Mouse (Mus musculus) erythroblast, embryonic 14.5 days (primary cell): ENCODE measurements around the gene Fbxo27. TPM values are rescaled to one million over a fixed set of nuclear protein-coding genes. Genes with fewer than 3 reads are reported as not detected.

Source experiments
- H3K27me3 ChIP-seq: 2 replicates; pipeline ENCODE4 v1.6.1; 2012; ENCODE audit warnings: inconsistent platforms; ENCODE audit not compliant: control insufficient read depth
- H3K36me3 ChIP-seq: 2 replicates; pipeline ENCODE4 v1.6.1; 2012; ENCODE audit warnings: mild to moderate bottlenecking, inconsistent platforms; ENCODE audit not compliant: control insufficient read depth
- H3K4me1 ChIP-seq: 2 replicates; pipeline ENCODE4 v1.6.1; 2012; ENCODE audit warnings: inconsistent platforms; ENCODE audit not compliant: control insufficient read depth
- H3K4me3 ChIP-seq: replicated peaks from 2 replicates; pipeline ENCODE3; 2012; ENCODE audit warnings: moderate library complexity, mild to moderate bottlenecking, inconsistent platforms
- H3K9me3 ChIP-seq: 2 replicates; pipeline ENCODE4 v1.6.1; 2012; ENCODE audit warnings: low read length, inconsistent platforms, mixed read lengths; ENCODE audit not compliant: control insufficient read depth
- GATA1 ChIP-seq: IDR thresholded peaks from 2 replicates; pipeline ENCODE4 v1.6.1; 2012; ENCODE audit warnings: low read length, inconsistent platforms, mixed read lengths
- TAL1 ChIP-seq: IDR thresholded peaks from 3 replicates; pipeline ENCODE4 v1.6.1; 2012; ENCODE audit warnings: low read length, inconsistent platforms, mixed read lengths
- polyA plus RNA-seq: library from polyadenylated mRNA; stranded (reverse); fragments of >175 nt; gene quantifications from 2 replicates; pipeline ENCODE4 v1.2.3, GENCODE M21; 2012

Fbxo27 gene
- polyA plus RNA-seq, 1 experiment = not detected

DNA sequence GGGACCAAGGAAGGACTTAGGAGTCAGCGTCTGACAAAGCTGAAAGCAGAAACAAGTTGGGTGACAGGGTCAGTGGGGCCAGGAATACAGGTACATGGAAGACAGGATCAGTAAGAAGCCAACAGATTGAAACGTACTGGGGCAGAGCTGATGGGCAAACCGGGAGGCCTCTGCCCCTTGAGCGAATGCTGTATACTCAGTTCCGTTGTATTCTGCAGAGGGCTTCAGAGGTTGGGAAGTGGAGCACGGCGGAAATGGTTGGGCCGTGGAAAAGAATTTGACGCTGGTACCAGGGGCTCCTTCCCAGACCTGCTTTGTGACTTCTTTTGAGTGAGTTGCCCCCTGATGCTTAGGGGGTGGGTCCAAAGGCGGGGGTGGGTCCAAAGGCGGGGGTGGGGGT, 40.6 kb downstream of the Fbxo27 start:
- peaks cover 8% of the 10 kb centered on the region for H3K9me3 ChIP-seq
- peaks cover 20% of the 10 kb centered on the region for H3K4me1 ChIP-seq
- H3K27me3 ChIP-seq = peaks cover 23% of the 10 kb centered on the region
- TF ChIP-seq TAL1 = no peak
- TF ChIP-seq GATA1 = no peak
- H3K36me3 ChIP-seq = peaks cover 10% of the 10 kb centered on the region
- peak overlapping the region; percentile 58 for H3K4me3 ChIP-seq

DNA sequence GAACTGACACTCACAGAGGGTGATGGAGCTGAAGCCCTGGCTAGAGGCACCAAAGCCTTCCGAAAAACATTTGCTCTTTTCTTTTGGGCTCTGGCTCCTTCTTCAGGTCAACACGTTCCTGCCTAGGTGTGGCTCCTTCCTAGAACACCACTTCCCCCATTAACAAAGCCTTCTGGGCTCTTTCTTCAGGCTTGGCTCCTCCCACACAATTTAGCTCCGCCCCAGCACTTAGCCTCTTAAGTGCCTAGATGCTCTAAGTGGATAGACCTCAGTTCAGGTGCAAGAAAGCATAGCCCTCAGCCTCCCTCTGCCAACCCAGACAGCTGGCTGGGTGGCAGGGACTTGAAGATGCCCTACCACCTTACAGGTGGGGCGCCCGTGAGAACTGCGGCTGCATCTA, 43.1 kb downstream of the Fbxo27 start:
- Histone ChIP-seq H3K27me3 (peaks cover 22% of the 10 kb centered on the region), H3K36me3 (peaks cover 32% of the 10 kb centered on the region), H3K4me3 (no peak overlapping the region), H3K9me3 (peaks cover 8% of the 10 kb centered on the region), H3K4me1 (peaks cover 29% of the 10 kb centered on the region)
- TF ChIP-seq GATA1 (no peak), TAL1 (no peak)

DNA sequence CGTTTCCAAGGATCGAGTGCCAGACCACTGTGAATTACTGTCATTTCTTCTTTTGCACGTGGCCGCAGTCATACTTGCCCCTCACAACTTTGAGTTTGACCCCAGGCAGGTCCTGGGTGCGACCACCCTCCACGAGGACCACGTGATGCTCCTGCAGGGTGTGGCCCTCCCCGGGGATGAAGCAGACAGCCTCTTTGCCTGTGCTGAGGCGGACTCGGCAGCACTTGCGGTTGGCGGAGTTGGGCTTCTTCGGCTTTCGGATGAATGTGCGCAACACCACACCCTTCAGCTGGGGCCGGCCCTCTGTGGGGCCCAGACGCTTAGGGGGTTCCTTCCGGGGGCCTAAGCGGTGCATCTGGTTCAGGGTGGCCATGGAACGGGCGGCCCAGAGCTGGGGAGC, 47.2 kb downstream of the Fbxo27 start:
- Histone ChIP-seq H3K9me3 (no peaks in the 10 kb centered on the region), H3K4me3 (no peak overlapping the region), H3K27me3 (no peaks in the 10 kb centered on the region), H3K4me1 (peaks cover 32% of the 10 kb centered on the region), H3K36me3 (peaks cover 41% of the 10 kb centered on the region)
- TF ChIP-seq GATA1 = no peak

DNA sequence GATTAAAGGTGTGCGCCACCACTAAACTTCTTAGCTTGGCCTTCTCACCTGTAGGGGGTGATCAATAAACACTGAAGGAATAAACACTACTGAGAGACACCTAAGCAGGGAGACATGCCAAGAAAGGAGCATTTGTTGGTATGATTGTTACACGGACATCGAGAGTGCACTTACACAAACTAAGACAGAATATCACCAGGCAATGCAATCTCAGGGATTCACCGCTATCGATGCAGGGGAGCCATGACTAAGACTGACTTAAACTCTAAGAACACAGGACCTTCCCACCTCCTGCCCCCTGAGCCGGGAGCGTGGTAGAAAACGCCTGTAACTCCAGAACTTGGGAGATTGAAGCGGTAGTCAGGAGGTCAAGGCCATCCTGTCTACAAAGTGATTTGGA, 48.3 kb downstream of the Fbxo27 start:
- Histone ChIP-seq H3K4me3 (peak overlapping the region; percentile 89), H3K4me1 (peaks cover 32% of the 10 kb centered on the region), H3K36me3 (peaks cover 48% of the 10 kb centered on the region), H3K27me3 (no peaks in the 10 kb centered on the region), H3K9me3 (no peaks in the 10 kb centered on the region)
- TF ChIP-seq TAL1 = no peak
- no peak for TF ChIP-seq GATA1

DNA sequence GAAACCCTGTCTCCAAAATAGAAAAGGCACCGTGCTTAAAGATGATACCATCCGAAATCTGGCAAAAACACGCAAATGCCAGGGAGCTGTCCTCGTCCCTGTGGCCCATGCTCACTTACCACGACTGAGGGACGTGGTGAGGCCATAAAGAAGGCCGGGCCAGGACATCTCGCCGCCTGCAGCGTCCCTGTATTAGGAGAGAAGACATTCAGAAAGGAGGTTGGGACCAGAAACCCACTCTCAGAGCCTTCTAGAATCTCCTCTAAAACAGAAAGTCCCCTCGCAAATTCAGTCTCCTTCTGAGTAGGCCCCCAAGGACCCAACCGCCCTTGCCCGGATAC, 48.7 kb downstream of the Fbxo27 start:
- peak overlapping the region; percentile 89 for H3K4me3 ChIP-seq
- peaks cover 32% of the 10 kb centered on the region for H3K4me1 ChIP-seq
- no peaks in the 10 kb centered on the region for H3K9me3 ChIP-seq
- peaks cover 52% of the 10 kb centered on the region for H3K36me3 ChIP-seq
- no peaks in the 10 kb centered on the region for H3K27me3 ChIP-seq
- no peak for TF ChIP-seq GATA1
- no peak for TF ChIP-seq TAL1

DNA sequence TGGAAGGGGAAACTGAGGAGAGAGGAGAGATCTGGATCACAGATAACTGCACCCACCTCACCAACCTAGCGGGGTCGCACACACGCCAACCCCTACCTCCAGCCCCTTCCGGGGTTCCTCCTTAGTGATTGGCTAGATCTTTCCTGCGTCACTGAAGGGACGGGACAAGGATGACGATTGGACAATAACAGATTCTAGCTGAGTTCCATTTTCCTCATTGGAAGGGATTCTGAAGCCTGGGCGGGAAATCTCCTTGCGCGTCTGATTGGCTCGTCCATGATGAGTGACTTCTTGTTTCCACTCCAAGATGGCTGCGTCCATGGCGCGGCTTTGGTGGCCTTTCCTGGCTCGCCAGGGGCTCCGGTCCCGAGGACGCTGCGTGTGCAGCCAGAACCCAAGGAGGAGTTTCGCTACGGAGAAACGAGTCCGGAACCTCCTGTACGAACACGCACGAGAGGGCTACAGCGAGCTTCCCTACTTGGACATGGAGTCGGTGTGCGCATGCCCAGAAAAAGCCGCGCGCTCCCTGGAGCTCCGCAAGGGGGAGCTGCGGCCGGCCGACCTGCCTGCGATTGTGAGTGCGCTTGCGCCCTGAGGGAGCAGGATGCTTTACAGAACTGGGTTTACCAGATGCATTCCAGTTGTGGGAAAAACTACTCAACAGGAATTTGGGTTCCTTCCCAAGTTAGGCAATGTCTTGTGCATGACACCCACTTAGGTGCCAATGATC, 49.2 kb downstream of the Fbxo27 start, which contains the start of the genes Mrps12 and Sars2:
Mrps12 (minus strand) TSS at position 112 of the 730 bp plus-strand sequence.
Sars2 (plus strand) TSS at position 284 of the 730 bp plus-strand sequence.
- Histone ChIP-seq H3K4me1 (peaks cover 32% of the 10 kb centered on the region), H3K9me3 (no peaks in the 10 kb centered on the region), H3K36me3 (peaks cover 57% of the 10 kb centered on the region), H3K27me3 (no peaks in the 10 kb centered on the region), H3K4me3 (peak within 1 kb of the TSS; percentile 89)
- TF ChIP-seq GATA1 = 0 out of 2 replicates have a peak, but pooled peaks have one; percentile 24
- TF ChIP-seq TAL1 = no peak

Other genes starting within 250 kb of the Fbxo27 start
- gene Lrfn1, start 240.9 kb upstream of the Fbxo27 start, polyA plus RNA-seq = 0.02 TPM in 2 replicates
- not detected in 2 replicates for gene Ifnl2, start 182.4 kb upstream of the Fbxo27 start, polyA plus RNA-seq
- not detected in 2 replicates for gene Ifnl3, start 170.0 kb upstream of the Fbxo27 start, polyA plus RNA-seq
- not detected in 2 replicates for gene Sycn, start 152.0 kb upstream of the Fbxo27 start, polyA plus RNA-seq
- gene Nccrp1, start 145.6 kb upstream of the Fbxo27 start, polyA plus RNA-seq = 0.05 and 0.09 TPM in 2 replicates
- 9.3 and 11.4 TPM in 2 replicates for gene Samd4b, start 94.7 kb upstream of the Fbxo27 start, polyA plus RNA-seq
- gene Pak4, start 94.7 kb upstream of the Fbxo27 start, polyA plus RNA-seq = 16.1 and 20.0 TPM in 2 replicates
- not detected in 2 replicates for gene Acp7, start 61.5 kb upstream of the Fbxo27 start, polyA plus RNA-seq
- gene Fbxo17, start 24.0 kb downstream of the Fbxo27 start, polyA plus RNA-seq = 0.03 TPM in 1 of 2 replicates, not detected in the other
- gene Mrps12, start 49.0 kb downstream of the Fbxo27 start, polyA plus RNA-seq = 32.0 and 39.4 TPM in 2 replicates
- 2.7 and 4.0 TPM in 2 replicates for gene Sars2, start 49.1 kb downstream of the Fbxo27 start, polyA plus RNA-seq
- gene Ccer2, start 63.3 kb downstream of the Fbxo27 start, polyA plus RNA-seq = not detected in 2 replicates
- gene Sirt2, start 73.9 kb downstream of the Fbxo27 start, polyA plus RNA-seq = 17.4 and 17.6 TPM in 2 replicates
- 20.1 and 21.4 TPM in 2 replicates for gene Nfkbib, start 74.7 kb downstream of the Fbxo27 start, polyA plus RNA-seq
- gene Rinl, start 96.1 kb downstream of the Fbxo27 start, polyA plus RNA-seq = 0.49 and 0.65 TPM in 2 replicates
- 24.2 and 25.1 TPM in 2 replicates for gene Hnrnpl, start 115.7 kb downstream of the Fbxo27 start, polyA plus RNA-seq
- 0.67 and 2.1 TPM in 2 replicates for gene Ech1, start 132.4 kb downstream of the Fbxo27 start, polyA plus RNA-seq
- gene Lgals4, start 141.0 kb downstream of the Fbxo27 start, polyA plus RNA-seq = 0.04 and 0.17 TPM in 2 replicates
- gene Lgals7, start 171.0 kb downstream of the Fbxo27 start, polyA plus RNA-seq = not detected in 2 replicates
- 0.02 TPM in 1 of 2 replicates, not detected in the other for gene Capn12, start 188.6 kb downstream of the Fbxo27 start, polyA plus RNA-seq